Mouse (Mus musculus) kidney, embryonic 15.5 days (tissue): ENCODE measurements around the gene Mfsd1. TPM values are rescaled to one million over a fixed set of nuclear protein-coding genes. Genes with fewer than 3 reads are reported as not detected.

Source experiments
- ATAC-seq: fragments of 200-750 bp; cut with Nextera tagmentation; replicated peaks from 2 replicates; pipeline ENCODE4 v1.8.0; 2017; ENCODE audit warnings: moderate TSS enrichment; ENCODE audit not compliant: low FRiP score
- H3K27ac ChIP-seq: fragments of 300-500 bp; sonication (generic); 2 replicates; pipeline ENCODE4 v1.5.1; 2015; ENCODE audit warnings: mild to moderate bottlenecking, inconsistent platforms
- H3K27me3 ChIP-seq: fragments of 300-500 bp; sonication (generic); 2 replicates; pipeline ENCODE4 v1.6.1; 2015; ENCODE audit warnings: inconsistent platforms
- H3K36me3 ChIP-seq: fragments of 300-500 bp; sonication (generic); 2 replicates; pipeline ENCODE4 v1.6.1; 2015; ENCODE audit warnings: inconsistent platforms
- H3K4me1 ChIP-seq: fragments of 300-500 bp; sonication (generic); 2 replicates; pipeline ENCODE4 v1.6.1; 2015; ENCODE audit warnings: inconsistent platforms
- H3K4me2 ChIP-seq: fragments of 300-500 bp; sonication (generic); 2 replicates; pipeline ENCODE4 v1.6.1; 2015; ENCODE audit warnings: moderate library complexity, mild to moderate bottlenecking, inconsistent platforms
- H3K4me3 ChIP-seq: fragments of 300-500 bp; sonication (generic); replicated peaks from 2 replicates; pipeline ENCODE4 v1.5.1; 2015; ENCODE audit warnings: mild to moderate bottlenecking, inconsistent platforms
- H3K9ac ChIP-seq: fragments of 300-500 bp; sonication (generic); 2 replicates; pipeline ENCODE4 v1.6.1; 2015; ENCODE audit warnings: mild to moderate bottlenecking, inconsistent platforms
- H3K9me3 ChIP-seq: fragments of 300-500 bp; sonication (generic); replicated peaks from 2 replicates; pipeline ENCODE4 v1.6.1; 2016; ENCODE audit warnings: inconsistent platforms
- WGBS: fragments of 180-500 bp; shearing (Covaris S2); methylation state at CpG from one replicate; pipeline ENCODE4 v1.1.7; 2015; ENCODE audit warnings: mixed read lengths; 5-methylcytosine and 5-hydroxymethylcytosine counted together
- polyA plus RNA-seq: library from polyadenylated mRNA; unstranded; fragments of >200 nt; fragmentation: Nextera tagmentation; extraction: Ambion mirVana; gene quantifications from 2 replicates; pipeline ENCODE4 v1.2.1, GENCODE M21; 2015

The Mfsd1 gene
- polyA plus RNA-seq, 1 experiment from 2014 or later: 79.8 TPM

- no peak overlapping the region for H3K4me2 ChIP-seq
- no peaks in the 10 kb centered on the region for H3K36me3 ChIP-seq
- H3K4me1 ChIP-seq: no peaks in the 10 kb centered on the region
- no peaks in the 10 kb centered on the region for H3K9me3 ChIP-seq
- peaks cover 22% of the 10 kb centered on the region; the same call in 1 of the 2 replicates for H3K27me3 ChIP-seq
- no peak overlapping the region for H3K27ac ChIP-seq
- 62% methylated on average over 4 of the region's 4 CpGs for WGBS
- no peak overlapping the region for H3K9ac ChIP-seq
- H3K4me3 ChIP-seq: no peak overlapping the region
- ATAC-seq: peak; percentile 50
Measured at GRCm38 (mm10) chr3:67572918-67573317, 9.6 kb upstream of the Mfsd1 start.

DNA sequence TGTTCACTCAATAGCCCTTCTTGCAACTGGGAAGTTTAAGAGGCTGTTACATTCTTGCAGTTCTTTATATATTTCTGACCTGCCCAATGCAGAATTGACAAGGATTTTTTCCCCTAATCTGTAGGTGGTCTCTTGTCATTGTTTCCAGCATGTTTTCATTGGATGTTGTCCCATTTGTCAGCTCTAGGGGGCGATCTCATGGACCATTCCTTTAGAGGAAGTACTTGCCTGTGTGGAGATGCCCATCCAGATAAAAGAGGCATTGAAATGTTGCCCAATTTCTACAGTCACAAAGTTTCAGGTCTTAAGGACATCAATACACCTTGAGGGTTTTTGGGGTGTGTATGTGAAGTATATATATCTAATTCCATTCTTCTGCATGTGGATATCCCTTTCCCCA is 9.0 kb upstream of the Mfsd1 start:
- no peak for ATAC-seq
- no peaks in the 10 kb centered on the region for H3K36me3 ChIP-seq
- H3K4me2 ChIP-seq: no peak overlapping the region
- H3K4me3 ChIP-seq: no peak overlapping the region
- no peak overlapping the region for H3K9ac ChIP-seq
- WGBS: 4% methylated on average over 1 of the region's 1 CpGs
- H3K27me3 ChIP-seq: peaks cover 22% of the 10 kb centered on the region; the same call in 1 of the 2 replicates
- no peak overlapping the region for H3K27ac ChIP-seq
- H3K4me1 ChIP-seq: no peaks in the 10 kb centered on the region
- no peaks in the 10 kb centered on the region for H3K9me3 ChIP-seq

DNA sequence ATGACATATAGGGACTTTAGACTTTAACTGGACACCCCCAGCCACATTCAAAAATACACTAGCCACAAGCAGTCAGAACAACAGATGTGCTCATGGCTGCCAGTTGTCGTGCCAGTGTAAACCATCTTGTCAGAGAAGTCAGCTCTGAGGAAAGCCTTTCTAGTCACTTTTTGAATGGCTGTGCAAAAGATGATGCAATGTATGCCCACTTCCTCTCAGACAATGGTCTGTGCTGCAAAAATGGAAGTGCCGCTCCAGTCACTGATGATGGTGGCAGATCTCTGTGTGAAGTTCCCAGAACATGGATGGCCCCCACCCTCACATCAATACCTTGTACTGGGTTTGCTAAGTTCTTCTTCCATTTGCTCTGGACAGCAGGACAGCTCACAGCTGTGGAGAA is 6.3 kb upstream of the Mfsd1 start:
- Histone ChIP-seq H3K4me1 (no peaks in the 10 kb centered on the region), H3K4me2 (no peak overlapping the region), H3K9me3 (no peaks in the 10 kb centered on the region), H3K27ac (no peak overlapping the region), H3K36me3 (no peaks in the 10 kb centered on the region), H3K4me3 (no peak overlapping the region), H3K9ac (no peak overlapping the region), H3K27me3 (peaks cover 24% of the 10 kb centered on the region; the same call in 1 of the 2 replicates)
- WGBS: 87% methylated on average over 2 of the region's 2 CpGs
- ATAC-seq: no peak

GRCm38 (mm10) chr3:67576724-67577123 is 5.8 kb upstream of the Mfsd1 start:
- 89% methylated on average over 6 of the region's 6 CpGs for WGBS
- no peak overlapping the region for H3K9ac ChIP-seq
- H3K4me3 ChIP-seq: no peak overlapping the region
- no peak for ATAC-seq
- H3K36me3 ChIP-seq: no peaks in the 10 kb centered on the region
- no peaks in the 10 kb centered on the region for H3K4me1 ChIP-seq
- peaks cover 27% of the 10 kb centered on the region; the same call in 1 of the 2 replicates for H3K27me3 ChIP-seq
- H3K4me2 ChIP-seq: no peak overlapping the region
- H3K27ac ChIP-seq: no peak overlapping the region
- no peaks in the 10 kb centered on the region for H3K9me3 ChIP-seq

DNA sequence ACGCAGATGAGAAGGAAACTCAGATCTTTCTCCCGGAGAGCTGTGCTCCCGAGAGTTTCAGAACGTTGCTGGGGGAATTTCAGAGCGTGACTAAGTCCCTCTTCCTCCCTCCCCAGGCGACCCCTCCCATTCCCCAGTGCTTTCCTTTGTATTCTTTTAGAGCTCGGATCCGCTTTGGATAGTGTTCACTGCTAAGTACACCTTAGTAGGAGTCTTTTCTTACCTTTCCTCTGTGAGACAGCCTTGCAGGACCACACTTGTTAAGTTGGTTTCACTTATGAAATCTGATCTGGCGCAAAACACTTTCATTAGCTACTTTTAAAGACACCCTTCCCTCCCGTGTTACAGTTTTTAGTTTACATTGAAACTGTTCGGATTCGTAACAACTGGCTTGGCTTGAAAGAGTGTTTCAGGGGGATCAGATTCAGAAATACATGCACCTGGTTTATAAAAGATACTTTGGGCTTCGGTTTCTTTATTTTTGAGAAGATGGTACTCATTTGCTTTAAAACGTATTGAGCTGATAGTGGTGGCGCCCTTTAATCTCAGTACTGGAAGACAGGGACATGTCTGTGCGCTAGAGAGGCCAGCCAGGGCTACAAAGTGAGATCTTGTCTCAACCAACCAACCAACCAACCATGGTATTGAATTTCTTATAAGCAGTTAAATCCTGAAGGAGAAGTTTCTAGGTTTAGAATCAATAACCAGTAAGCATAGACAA is 744 bp downstream of the Mfsd1 start:
- Histone ChIP-seq H3K27ac (peak overlapping the region; percentile 59; the same call in 1 of the 2 replicates), H3K4me3 (peak overlapping the region; percentile 80), H3K27me3 (peaks cover 5% of the 10 kb centered on the region; the same call in 1 of the 2 replicates), H3K36me3 (peaks cover 18% of the 10 kb centered on the region), H3K9ac (peak overlapping the region; percentile 63), H3K4me2 (peak overlapping the region; percentile 78), H3K9me3 (no peaks in the 10 kb centered on the region), H3K4me1 (peaks cover 13% of the 10 kb centered on the region)
- WGBS: 15% methylated on average over 16 of the region's 16 CpGs
- ATAC-seq: no peak; the same call in 1 of the 2 replicates

GRCm38 (mm10) chr3:67583846-67584186 is 1.3 kb downstream of the Mfsd1 start:
- Histone ChIP-seq H3K27me3 (peaks cover 5% of the 10 kb centered on the region; the same call in 1 of the 2 replicates), H3K9me3 (no peaks in the 10 kb centered on the region), H3K4me2 (peak overlapping the region; percentile 78), H3K36me3 (peaks cover 22% of the 10 kb centered on the region), H3K9ac (no peak overlapping the region), H3K27ac (no peak overlapping the region), H3K4me3 (peak overlapping the region; percentile 80), H3K4me1 (peaks cover 13% of the 10 kb centered on the region)
- ATAC-seq: no peak
- WGBS: 74% methylated on average over 6 of the region's 6 CpGs

DNA sequence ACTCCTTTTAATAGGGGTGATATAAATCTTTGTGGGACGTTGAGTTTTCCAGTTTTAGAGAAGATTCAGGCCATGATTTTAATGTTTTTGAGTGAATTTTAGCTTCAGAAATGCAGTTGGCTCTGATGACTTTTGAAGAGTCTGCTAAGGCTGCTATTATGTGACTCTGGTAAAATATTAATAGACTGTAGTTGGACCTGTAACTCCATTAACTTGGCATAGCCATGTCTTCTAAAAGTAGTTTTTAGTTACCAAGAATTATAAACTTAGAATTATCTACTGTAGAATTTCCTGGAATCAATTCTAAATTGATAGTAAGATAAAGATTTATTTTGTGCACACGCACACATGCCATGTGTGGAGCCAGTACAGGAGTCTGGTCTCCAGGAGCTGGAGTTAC is 4.0 kb downstream of the Mfsd1 start:
- Histone ChIP-seq H3K4me3 (no peak overlapping the region), H3K4me2 (no peak overlapping the region), H3K27me3 (0 out of 2 replicates have a peak, but pooled peaks cover under 1% of the 10 kb centered on the region), H3K4me1 (peaks cover 13% of the 10 kb centered on the region), H3K27ac (no peak overlapping the region; the same call in 1 of the 2 replicates), H3K36me3 (peaks cover 49% of the 10 kb centered on the region), H3K9ac (no peak overlapping the region), H3K9me3 (no peaks in the 10 kb centered on the region)
- ATAC-seq: no peak
- 87% methylated on average over 2 of the region's 2 CpGs for WGBS

DNA sequence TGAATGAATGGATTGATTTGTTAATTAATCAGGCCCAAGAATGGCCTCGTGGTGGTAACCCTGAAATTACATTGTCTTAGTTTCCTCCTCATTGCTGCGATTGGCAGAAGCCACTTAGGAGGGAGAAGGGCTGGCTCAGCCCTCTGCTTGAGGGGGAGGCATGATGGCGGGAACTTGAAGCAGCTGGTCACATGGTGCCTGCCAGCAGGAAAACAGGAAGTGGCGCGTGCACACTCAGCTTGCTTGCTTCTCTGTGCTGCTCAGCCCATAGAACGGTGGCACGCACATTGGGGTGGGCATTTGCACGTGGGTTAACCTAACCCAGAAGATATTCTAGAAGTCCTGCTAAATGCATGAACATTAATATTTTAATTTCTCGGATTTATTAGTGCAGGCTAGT is 4.9 kb downstream of the Mfsd1 start:
- no peak overlapping the region for H3K9ac ChIP-seq
- H3K4me3 ChIP-seq: no peak overlapping the region
- peaks cover 8% of the 10 kb centered on the region for H3K4me1 ChIP-seq
- no peaks in the 10 kb centered on the region for H3K9me3 ChIP-seq
- WGBS: 80% methylated on average over 9 of the region's 9 CpGs
- ATAC-seq: no peak
- no peak overlapping the region for H3K27ac ChIP-seq
- H3K27me3 ChIP-seq: no peaks in the 10 kb centered on the region
- no peak overlapping the region for H3K4me2 ChIP-seq
- peaks cover 58% of the 10 kb centered on the region for H3K36me3 ChIP-seq

DNA sequence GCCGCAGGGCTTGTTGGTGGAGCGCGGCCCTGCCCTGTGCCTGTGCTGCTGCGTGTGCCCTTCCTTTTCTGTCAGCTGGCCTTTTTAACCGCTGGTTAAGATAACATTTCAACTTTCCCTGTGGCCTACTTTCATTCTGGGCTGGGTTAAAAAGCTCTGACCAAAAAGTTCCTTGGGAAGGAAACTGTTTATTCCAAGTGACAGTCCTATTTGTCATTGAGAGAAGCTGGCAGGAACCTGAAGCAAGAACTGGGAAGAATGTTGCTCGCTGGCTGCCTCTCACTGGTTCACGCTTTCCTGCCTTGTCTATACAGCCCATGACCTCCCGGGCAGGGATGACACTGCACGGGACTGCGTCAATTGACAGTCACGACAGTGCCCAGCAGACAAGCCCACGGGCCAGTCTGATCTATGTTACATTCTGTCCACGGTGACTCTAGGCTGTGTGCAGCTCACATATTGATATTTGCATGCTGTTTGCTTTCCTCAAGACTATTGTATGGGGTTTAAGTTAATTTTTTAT is 19.1 kb downstream of the Mfsd1 start:
- Histone ChIP-seq H3K9ac (no peak overlapping the region), H3K36me3 (peaks cover 67% of the 10 kb centered on the region), H3K27ac (no peak overlapping the region), H3K9me3 (no peaks in the 10 kb centered on the region), H3K4me1 (no peaks in the 10 kb centered on the region), H3K27me3 (no peaks in the 10 kb centered on the region), H3K4me2 (no peak overlapping the region), H3K4me3 (no peak overlapping the region)
- ATAC-seq: no peak
- WGBS: 85% methylated on average over 13 of the region's 13 CpGs

DNA sequence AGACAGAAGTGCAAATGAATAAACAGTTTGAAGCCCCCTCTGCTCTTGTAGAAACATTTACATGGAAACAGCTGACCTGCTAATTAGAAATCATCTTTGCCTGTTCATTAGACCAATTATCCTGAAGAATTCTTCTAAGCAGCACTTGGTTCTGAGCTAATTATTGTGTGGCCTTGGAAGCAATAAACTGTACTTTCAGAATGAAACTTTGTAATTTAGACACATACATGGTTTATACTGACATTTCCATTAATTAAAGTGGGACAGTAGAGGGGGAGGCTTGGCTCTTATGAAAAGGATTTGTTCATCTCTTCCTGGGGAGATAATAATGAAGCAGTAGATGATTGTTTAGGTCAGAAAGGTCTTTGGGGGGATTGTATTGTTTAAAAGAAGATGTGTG is 35.7 kb downstream of the Mfsd1 start:
- Histone ChIP-seq H3K4me1 (no peaks in the 10 kb centered on the region), H3K4me2 (no peak overlapping the region), H3K27ac (no peak overlapping the region), H3K36me3 (no peaks in the 10 kb centered on the region), H3K4me3 (no peak overlapping the region), H3K9ac (no peak overlapping the region), H3K27me3 (no peaks in the 10 kb centered on the region), H3K9me3 (no peaks in the 10 kb centered on the region)
- no peak for ATAC-seq

GRCm38 (mm10) chr3:67624629-67625028 is 42.1 kb downstream of the Mfsd1 start:
- Histone ChIP-seq H3K4me3 (no peak overlapping the region), H3K27me3 (no peaks in the 10 kb centered on the region), H3K36me3 (no peaks in the 10 kb centered on the region), H3K9ac (no peak overlapping the region), H3K27ac (no peak overlapping the region), H3K4me2 (no peak overlapping the region), H3K9me3 (no peaks in the 10 kb centered on the region), H3K4me1 (no peaks in the 10 kb centered on the region)
- 73% methylated on average over 1 of the region's 1 CpGs for WGBS
- peak; percentile 66; the same call in 1 of the 2 replicates for ATAC-seq

DNA sequence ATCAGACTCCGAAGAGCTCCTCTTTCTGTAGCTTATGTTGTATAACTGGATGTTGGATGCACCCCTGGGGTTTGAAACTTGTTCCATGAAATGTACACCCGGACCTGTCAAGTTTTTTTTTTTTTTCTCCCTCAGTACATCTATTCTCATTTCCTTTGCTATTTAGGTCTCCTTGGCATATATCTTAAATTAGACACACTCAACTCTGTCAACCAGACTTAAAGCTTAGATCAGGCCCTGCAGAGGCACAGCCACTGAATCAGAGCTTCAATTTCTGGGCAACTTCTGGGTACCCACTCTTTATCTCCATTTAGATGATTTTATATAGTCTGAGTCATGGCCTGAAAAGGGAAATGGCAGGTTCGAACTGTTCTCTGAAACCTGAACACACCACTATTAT is 60.6 kb downstream of the Mfsd1 start:
- H3K4me3 ChIP-seq: no peak overlapping the region
- H3K27me3 ChIP-seq: no peaks in the 10 kb centered on the region
- no peak for ATAC-seq
- no peaks in the 10 kb centered on the region for H3K4me1 ChIP-seq
- H3K9me3 ChIP-seq: no peaks in the 10 kb centered on the region
- H3K9ac ChIP-seq: no peak overlapping the region
- H3K36me3 ChIP-seq: no peaks in the 10 kb centered on the region
- no peak overlapping the region for H3K4me2 ChIP-seq
- H3K27ac ChIP-seq: no peak overlapping the region
- WGBS: 79% methylated on average over 3 of the region's 3 CpGs
